Mouse (Mus musculus) bone marrow, adult 2 months (tissue): ENCODE measurements around the gene Cacna1d.

ENCODE experiments used
- CTCF ChIP-seq: fragments of 200-500 bp; IDR thresholded peaks from 2 replicates; pipeline ENCODE4 v1.5.1; 2011; ENCODE audit warnings: low read length, control low read depth; ENCODE audit not compliant: control insufficient read depth, insufficient read depth
- POLR2A ChIP-seq: fragments of 200-500 bp; IDR thresholded peaks from 2 replicates; pipeline ENCODE4 v1.6.1; 2011; ENCODE audit warnings: low read depth, mild to moderate bottlenecking, control low read depth, low read length, borderline replicate concordance; ENCODE audit not compliant: control insufficient read depth

- TF ChIP-seq POLR2A (no peak), CTCF (no peak)
Observed at GRCm38 (mm10) chr14:30275572-30275971, 215.7 kb downstream of the Cacna1d start.
